Mouse (Mus musculus) hindlimb bud, embryonic 11.5 days (tissue): ENCODE measurements around the gene Fen1.
A peak's percentile ranks its signal among the peaks of the same experiment; 100 is the strongest.
"Not testable (repeated sequence)": the region's sequence is repeated elsewhere in the genome, so short reads cannot be mapped to it uniquely, and the experiment has no call there.

Source experiments
- DNase-seq: peaks from one replicate; pipeline ENCODE4 v3.0.0-alpha.2; 2012; ENCODE audit warnings: low read depth, low spot score; ENCODE audit errors: extremely low spot score

The Fen1 gene

GRCm38 (mm10) chr19:10182670-10183298 is 21.2 kb downstream of the Fen1 start, which contains the start of gene Fads1:
Fads1 (plus strand) TSS chr19:10182888.
- peak; percentile 73 for DNase-seq

- no peak for DNase-seq
Measured at GRCm38 (mm10) chr19:10182142-10182541, 21.8 kb downstream of the Fen1 start.

GRCm38 (mm10) chr19:10181225-10181624 is 22.7 kb downstream of the Fen1 start:
- no peak for DNase-seq

- no peak for DNase-seq
Measured at GRCm38 (mm10) chr19:10176941-10177372, 27.0 kb downstream of the Fen1 start.

- DNase-seq: no peak
Measured at GRCm38 (mm10) chr19:10176477-10176876, 27.5 kb downstream of the Fen1 start.

- DNase-seq: no peak
Measured at GRCm38 (mm10) chr19:10174956-10175355, 29.0 kb downstream of the Fen1 start.

- DNase-seq: no peak
Measured at GRCm38 (mm10) chr19:10173844-10174539, 30.0 kb downstream of the Fen1 start.

GRCm38 (mm10) chr19:10173116-10173718 is 30.8 kb downstream of the Fen1 start:
- no peak for DNase-seq

GRCm38 (mm10) chr19:10171846-10172245 is 32.1 kb downstream of the Fen1 start:
- DNase-seq: no peak

GRCm38 (mm10) chr19:10171359-10171758 is 32.6 kb downstream of the Fen1 start:
- no peak for DNase-seq

- no peak for DNase-seq
Measured at GRCm38 (mm10) chr19:10170466-10170865, 33.5 kb downstream of the Fen1 start.

- DNase-seq: not testable (repeated sequence)
Measured at GRCm38 (mm10) chr19:10169692-10170330, 34.2 kb downstream of the Fen1 start.

- DNase-seq: no peak
Measured at GRCm38 (mm10) chr19:10169179-10169578, 34.8 kb downstream of the Fen1 start.

- DNase-seq: no peak
Measured at GRCm38 (mm10) chr19:10168441-10168840, 35.5 kb downstream of the Fen1 start.

GRCm38 (mm10) chr19:10167951-10168350 is 36.0 kb downstream of the Fen1 start:
- DNase-seq: no peak

- no peak for DNase-seq
Measured at GRCm38 (mm10) chr19:10167112-10167511, 36.9 kb downstream of the Fen1 start.

- DNase-seq: not testable (repeated sequence)
Measured at GRCm38 (mm10) chr19:10165928-10166327, 38.0 kb downstream of the Fen1 start.

- no peak for DNase-seq
Measured at GRCm38 (mm10) chr19:10163896-10164295, 40.1 kb downstream of the Fen1 start.

- DNase-seq: no peak
Measured at GRCm38 (mm10) chr19:10157725-10158124, 46.2 kb downstream of the Fen1 start.

GRCm38 (mm10) chr19:10149189-10149588 is 54.8 kb downstream of the Fen1 start:
- no peak for DNase-seq
